Mouse (Mus musculus) lung, embryonic 15.5 days (tissue): Measurements from ENCODE around the gene Sox6. TPM values are rescaled to one million over a fixed set of nuclear protein-coding genes. Genes with fewer than 3 reads are reported as not detected.

Source experiments
- ATAC-seq: fragments of 200-750 bp; cut with Nextera tagmentation; 2 replicates; pipeline ENCODE4 v1.8.0; 2017; ENCODE audit warnings: moderate number of reproducible peaks, borderline replicate concordance; ENCODE audit not compliant: low FRiP score, low TSS enrichment; ENCODE audit errors: extremely low read depth
- H3K27ac ChIP-seq: fragments of 300-500 bp; sonication (generic); 2 replicates; pipeline ENCODE4 v1.5.1; 2015; ENCODE audit warnings: moderate library complexity, mild to moderate bottlenecking, inconsistent platforms
- H3K27me3 ChIP-seq: fragments of 300-500 bp; sonication (generic); 2 replicates; pipeline ENCODE4 v1.6.1; 2015; ENCODE audit warnings: inconsistent platforms
- H3K36me3 ChIP-seq: fragments of 300-500 bp; sonication (generic); 2 replicates; pipeline ENCODE4 v1.6.1; 2015; ENCODE audit warnings: inconsistent platforms
- H3K4me1 ChIP-seq: fragments of 300-500 bp; sonication (generic); 2 replicates; pipeline ENCODE4 v1.6.1; 2015; ENCODE audit warnings: inconsistent platforms
- H3K4me2 ChIP-seq: fragments of 300-500 bp; sonication (generic); 2 replicates; pipeline ENCODE4 v1.6.1; 2015; ENCODE audit warnings: inconsistent platforms, mild to moderate bottlenecking, moderate library complexity
- H3K4me3 ChIP-seq: fragments of 300-500 bp; sonication (generic); 2 replicates; pipeline ENCODE4 v1.5.1; 2015; ENCODE audit warnings: mild to moderate bottlenecking, inconsistent platforms
- H3K9ac ChIP-seq: fragments of 300-500 bp; sonication (generic); 2 replicates; pipeline ENCODE4 v1.6.1; 2015; ENCODE audit warnings: inconsistent platforms
- H3K9me3 ChIP-seq: fragments of 300-500 bp; sonication (generic); 2 replicates; pipeline ENCODE4 v1.6.1; 2016; ENCODE audit warnings: inconsistent platforms
- WGBS: fragments of 180-500 bp; shearing (Covaris S2); methylation state at CpG from one replicate; pipeline ENCODE4 v1.1.7; 2015; 5-methylcytosine and 5-hydroxymethylcytosine counted together
- polyA plus RNA-seq: library from polyadenylated mRNA; unstranded; fragments of >200 nt; fragmentation: Nextera tagmentation; extraction: Ambion mirVana; gene quantifications from 2 replicates; pipeline ENCODE4 v1.2.1, GENCODE M21; 2015

The Sox6 gene
- polyA plus RNA-seq, 1 experiment from 2014 or later = 23.1 TPM

GRCm38 (mm10) chr7:115758172-115758571 is 280.4 kb downstream of the Sox6 start:
- Histone ChIP-seq H3K4me1 (no peaks in the 10 kb centered on the region), H3K4me2 (no peak overlapping the region), H3K27ac (no peak overlapping the region), H3K36me3 (no peaks in the 10 kb centered on the region), H3K9ac (no peak overlapping the region), H3K9me3 (no peaks in the 10 kb centered on the region), H3K27me3 (no peaks in the 10 kb centered on the region), H3K4me3 (no peak overlapping the region)
- 47% methylated on average over 1 of the region's 1 CpGs for WGBS
- no peak for ATAC-seq

DNA sequence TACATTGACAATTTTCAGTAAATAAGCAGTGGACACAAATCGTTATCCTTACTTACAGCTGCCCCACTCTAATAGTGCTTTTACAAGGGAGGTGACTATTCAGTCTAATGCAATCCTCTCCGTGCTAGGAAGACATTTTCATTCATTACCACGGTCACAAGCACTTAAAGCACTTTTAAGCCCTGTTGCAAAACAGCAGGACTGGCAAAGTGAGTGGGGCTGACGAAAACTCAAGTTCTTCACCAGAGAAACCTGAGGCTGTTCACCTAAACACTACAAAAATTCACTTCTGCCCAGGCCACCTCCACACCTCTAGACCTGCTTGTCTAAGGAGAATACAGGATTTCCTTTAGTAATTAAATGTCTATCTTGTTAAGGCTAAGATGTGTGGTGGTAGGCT is 283.3 kb downstream of the Sox6 start:
- no peaks in the 10 kb centered on the region for H3K9me3 ChIP-seq
- peaks cover 13% of the 10 kb centered on the region; the same call in 1 of the 2 replicates for H3K4me1 ChIP-seq
- WGBS = 54% methylated on average over 4 of the region's 4 CpGs
- H3K36me3 ChIP-seq = no peaks in the 10 kb centered on the region
- H3K27ac ChIP-seq = no peak overlapping the region
- H3K4me2 ChIP-seq = no peak overlapping the region
- ATAC-seq = no peak
- no peak overlapping the region for H3K9ac ChIP-seq
- no peak overlapping the region for H3K4me3 ChIP-seq
- H3K27me3 ChIP-seq = no peaks in the 10 kb centered on the region

GRCm38 (mm10) chr7:115754216-115754615 is 284.4 kb downstream of the Sox6 start:
- Histone ChIP-seq H3K4me1 (peaks cover 14% of the 10 kb centered on the region; the same call in 1 of the 2 replicates), H3K27me3 (no peaks in the 10 kb centered on the region), H3K9me3 (no peaks in the 10 kb centered on the region), H3K9ac (no peak overlapping the region), H3K27ac (no peak overlapping the region), H3K4me3 (no peak overlapping the region), H3K36me3 (no peaks in the 10 kb centered on the region), H3K4me2 (no peak overlapping the region)
- 82% methylated on average over 7 of the region's 7 CpGs for WGBS
- no peak for ATAC-seq

GRCm38 (mm10) chr7:115752121-115752634 is 286.4 kb downstream of the Sox6 start:
- Histone ChIP-seq H3K4me3 (no peak overlapping the region), H3K9me3 (no peaks in the 10 kb centered on the region), H3K27ac (no peak overlapping the region), H3K4me2 (no peak overlapping the region), H3K36me3 (no peaks in the 10 kb centered on the region), H3K27me3 (no peaks in the 10 kb centered on the region), H3K4me1 (peaks cover 14% of the 10 kb centered on the region; the same call in 1 of the 2 replicates), H3K9ac (no peak overlapping the region)
- 27% methylated on average over 5 of the region's 5 CpGs for WGBS
- ATAC-seq = no peak

DNA sequence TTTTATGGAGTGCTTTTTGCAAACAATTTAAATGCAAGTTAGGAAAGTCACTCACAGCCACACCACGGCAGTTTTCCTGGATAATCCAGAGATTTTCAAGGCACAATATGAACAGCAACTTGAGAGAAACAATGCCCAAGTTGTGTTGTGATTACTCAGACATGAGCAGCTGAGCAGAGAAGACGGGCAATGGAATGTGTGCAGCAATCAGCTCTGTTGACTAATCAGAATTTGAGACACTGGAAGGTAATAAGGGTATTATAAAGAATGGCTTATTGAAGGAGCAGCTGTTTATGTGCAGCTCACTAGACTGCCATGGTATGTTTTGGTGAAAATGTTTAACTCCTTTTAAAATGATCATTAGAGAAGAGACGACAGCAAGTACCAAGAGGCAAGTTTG is 287.5 kb downstream of the Sox6 start:
- Histone ChIP-seq H3K4me3 (no peak overlapping the region), H3K9me3 (no peaks in the 10 kb centered on the region), H3K9ac (no peak overlapping the region), H3K27ac (no peak overlapping the region), H3K4me2 (no peak overlapping the region), H3K36me3 (no peaks in the 10 kb centered on the region), H3K27me3 (no peaks in the 10 kb centered on the region), H3K4me1 (peaks cover 14% of the 10 kb centered on the region; the same call in 1 of the 2 replicates)
- WGBS = 30% methylated on average over 3 of the region's 3 CpGs
- no peak for ATAC-seq

GRCm38 (mm10) chr7:115750275-115750825 is 288.2 kb downstream of the Sox6 start:
- Histone ChIP-seq H3K9me3 (no peaks in the 10 kb centered on the region), H3K4me2 (no peak overlapping the region), H3K4me3 (no peak overlapping the region), H3K36me3 (no peaks in the 10 kb centered on the region), H3K4me1 (peaks cover 14% of the 10 kb centered on the region; the same call in 1 of the 2 replicates), H3K27me3 (no peaks in the 10 kb centered on the region), H3K27ac (no peak overlapping the region), H3K9ac (no peak overlapping the region)
- 53% methylated on average over 8 of the region's 8 CpGs for WGBS
- ATAC-seq = no peak; the same call in 1 of the 2 replicates

GRCm38 (mm10) chr7:115747541-115747940 is 291.1 kb downstream of the Sox6 start:
- H3K9ac ChIP-seq = no peak overlapping the region
- WGBS = 78% methylated on average over 7 of the region's 7 CpGs
- no peaks in the 10 kb centered on the region for H3K27me3 ChIP-seq
- H3K36me3 ChIP-seq = no peaks in the 10 kb centered on the region
- H3K9me3 ChIP-seq = no peaks in the 10 kb centered on the region
- no peak overlapping the region for H3K27ac ChIP-seq
- H3K4me2 ChIP-seq = no peak overlapping the region
- no peak overlapping the region for H3K4me3 ChIP-seq
- no peak for ATAC-seq
- H3K4me1 ChIP-seq = peaks cover 14% of the 10 kb centered on the region; the same call in 1 of the 2 replicates

DNA sequence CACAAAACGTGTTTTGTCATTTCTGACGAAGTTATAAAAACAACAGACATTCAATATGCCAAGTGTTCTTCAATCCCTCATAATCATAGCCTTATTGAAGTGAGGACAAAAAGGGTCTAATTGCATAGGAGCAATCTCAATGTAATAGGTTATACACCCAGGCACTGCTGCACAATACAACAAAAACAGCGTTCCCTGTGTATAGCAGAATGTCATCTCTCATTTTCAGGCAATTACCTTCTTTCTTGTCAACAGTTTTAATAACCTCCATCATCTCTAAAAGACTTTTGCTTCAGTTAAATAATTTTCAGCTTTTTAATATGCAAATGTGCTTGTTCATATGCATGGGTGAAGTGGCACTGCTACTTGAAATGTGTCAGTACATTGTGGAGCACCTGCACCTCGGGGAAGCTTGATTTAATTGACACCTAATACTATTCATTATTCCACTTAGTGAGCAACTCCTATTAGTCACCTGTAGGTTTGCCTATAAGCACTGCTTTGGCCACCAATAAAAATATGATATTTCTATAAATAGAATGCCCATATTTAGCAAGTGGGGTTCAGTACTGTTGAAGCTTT is 292.8 kb downstream of the Sox6 start:
- H3K4me3 ChIP-seq = no peak overlapping the region
- no peak overlapping the region for H3K27ac ChIP-seq
- ATAC-seq = no peak
- no peak overlapping the region for H3K9ac ChIP-seq
- H3K4me1 ChIP-seq = 0 out of 2 replicates have a peak, but pooled peaks cover 6% of the 10 kb centered on the region
- no peaks in the 10 kb centered on the region for H3K36me3 ChIP-seq
- no peaks in the 10 kb centered on the region for H3K27me3 ChIP-seq
- no peaks in the 10 kb centered on the region for H3K9me3 ChIP-seq
- no peak overlapping the region for H3K4me2 ChIP-seq
- 75% methylated on average over 4 of the region's 4 CpGs for WGBS

- H3K4me3 ChIP-seq = no peak overlapping the region
- H3K9ac ChIP-seq = no peak overlapping the region
- 45% methylated on average over 7 of the region's 7 CpGs for WGBS
- no peaks in the 10 kb centered on the region for H3K27me3 ChIP-seq
- no peak for ATAC-seq
- no peaks in the 10 kb centered on the region for H3K9me3 ChIP-seq
- no peak overlapping the region for H3K4me2 ChIP-seq
- H3K4me1 ChIP-seq = no peaks in the 10 kb centered on the region
- H3K27ac ChIP-seq = no peak overlapping the region
- no peaks in the 10 kb centered on the region for H3K36me3 ChIP-seq
Observed at GRCm38 (mm10) chr7:115734137-115734536, 304.5 kb downstream of the Sox6 start.

DNA sequence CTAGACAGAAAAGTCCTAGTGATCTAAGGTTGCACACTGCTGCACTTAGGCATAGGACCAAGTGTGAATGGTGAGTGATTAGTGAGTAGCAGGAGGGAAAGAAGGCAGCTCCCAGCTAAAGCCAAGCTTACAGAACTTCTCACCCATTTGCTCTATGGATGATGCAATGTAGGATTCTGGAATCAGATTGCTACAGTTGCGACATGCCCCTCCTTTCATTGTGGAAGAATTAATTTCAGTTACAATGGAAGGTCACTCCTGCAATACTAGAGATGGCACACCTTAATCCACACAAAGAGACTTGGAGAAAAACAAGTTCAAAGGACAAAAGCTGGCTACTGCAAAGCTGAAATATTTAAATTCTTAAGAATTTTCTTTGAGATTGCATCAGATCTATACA is 305.8 kb downstream of the Sox6 start:
- Histone ChIP-seq H3K27me3 (no peaks in the 10 kb centered on the region), H3K9ac (no peak overlapping the region), H3K4me1 (no peaks in the 10 kb centered on the region), H3K36me3 (no peaks in the 10 kb centered on the region), H3K27ac (no peak overlapping the region), H3K4me2 (no peak overlapping the region), H3K4me3 (no peak overlapping the region), H3K9me3 (no peaks in the 10 kb centered on the region)
- ATAC-seq = no peak
- WGBS = 74% methylated on average over 1 of the region's 1 CpGs

- Histone ChIP-seq H3K36me3 (no peaks in the 10 kb centered on the region), H3K9ac (no peak overlapping the region), H3K27me3 (no peaks in the 10 kb centered on the region), H3K27ac (no peak overlapping the region), H3K4me2 (no peak overlapping the region), H3K9me3 (no peaks in the 10 kb centered on the region), H3K4me1 (no peaks in the 10 kb centered on the region), H3K4me3 (no peak overlapping the region)
- 70% methylated on average over 2 of the region's 2 CpGs for WGBS
- no peak for ATAC-seq
Observed at GRCm38 (mm10) chr7:115726776-115727175, 311.8 kb downstream of the Sox6 start.

- 78% methylated on average over 2 of the region's 2 CpGs for WGBS
- H3K36me3 ChIP-seq = no peaks in the 10 kb centered on the region
- no peaks in the 10 kb centered on the region for H3K4me1 ChIP-seq
- H3K27ac ChIP-seq = no peak overlapping the region
- ATAC-seq = no peak
- H3K9me3 ChIP-seq = no peaks in the 10 kb centered on the region
- H3K9ac ChIP-seq = no peak overlapping the region
- H3K27me3 ChIP-seq = no peaks in the 10 kb centered on the region
- no peak overlapping the region for H3K4me3 ChIP-seq
- H3K4me2 ChIP-seq = no peak overlapping the region
Observed at GRCm38 (mm10) chr7:115724404-115724803, 314.2 kb downstream of the Sox6 start.
